Mouse (Mus musculus) E14TG2a.4 (cell line): Measurements from ENCODE around the gene Rin1.

Source experiments
- CTCF ChIP-seq: conservative IDR thresholded peaks from 2 replicates; pipeline ENCODE4 v1.5.1; 2014; ENCODE audit warnings: low read length
- NANOG ChIP-seq: IDR thresholded peaks from 2 replicates; pipeline ENCODE4 v1.6.1; 2014; ENCODE audit warnings: borderline replicate concordance, low read length, mixed read lengths
- POU5F1 ChIP-seq: IDR thresholded peaks from 2 replicates; pipeline ENCODE4 v1.6.1; 2014; ENCODE audit warnings: low read length, borderline replicate concordance

- TF ChIP-seq CTCF, result no peak
- TF ChIP-seq NANOG, result no peak
- no peak for TF ChIP-seq POU5F1
Measured at GRCm38 (mm10) chr19:5098363-5099143, 48.3 kb downstream of the Rin1 start, which contains the start of gene Cnih2.
